Mouse (Mus musculus) embryonic fibroblast, embryonic 13.5 days (primary cell): Measurements from ENCODE around the gene Zmynd19. TPM values are rescaled to one million over a fixed set of nuclear protein-coding genes. Genes with fewer than 3 reads are reported as not detected.

Source experiments
- H3K27ac ChIP-seq: 2 replicates; pipeline ENCODE4 v1.5.1; 2012; ENCODE audit warnings: low read length, control low read depth, inconsistent platforms; ENCODE audit not compliant: insufficient read depth
- H3K4me1 ChIP-seq: 2 replicates; pipeline ENCODE4 v1.6.1; 2011; ENCODE audit warnings: low read length; ENCODE audit not compliant: control insufficient read depth, insufficient read depth
- H3K4me3 ChIP-seq: 2 replicates; pipeline ENCODE4 v1.5.1; 2011; ENCODE audit warnings: mild to moderate bottlenecking, control low read depth, low read length; ENCODE audit not compliant: insufficient read depth
- CTCF ChIP-seq: IDR thresholded peaks from 2 replicates; pipeline ENCODE4 v1.5.1; 2011; ENCODE audit warnings: mild to moderate bottlenecking, control low read depth, low read length, moderate library complexity, borderline replicate concordance; ENCODE audit not compliant: insufficient read depth
- POLR2A ChIP-seq: IDR thresholded peaks from 2 replicates; pipeline ENCODE4 v1.6.1; 2011; ENCODE audit warnings: low read depth, mild to moderate bottlenecking, control low read depth, low read length, moderate library complexity
- polyA plus RNA-seq: library from polyadenylated mRNA; stranded (reverse); fragments of >200 nt; gene quantifications from 2 replicates; pipeline ENCODE4 v1.2.4, GENCODE M21; 2011; ENCODE audit warnings: low read depth; ENCODE audit not compliant: missing spikeins, insufficient read length

Zmynd19 gene
- polyA plus RNA-seq: 24.7 and 28.7 TPM in 2 replicates

DNA sequence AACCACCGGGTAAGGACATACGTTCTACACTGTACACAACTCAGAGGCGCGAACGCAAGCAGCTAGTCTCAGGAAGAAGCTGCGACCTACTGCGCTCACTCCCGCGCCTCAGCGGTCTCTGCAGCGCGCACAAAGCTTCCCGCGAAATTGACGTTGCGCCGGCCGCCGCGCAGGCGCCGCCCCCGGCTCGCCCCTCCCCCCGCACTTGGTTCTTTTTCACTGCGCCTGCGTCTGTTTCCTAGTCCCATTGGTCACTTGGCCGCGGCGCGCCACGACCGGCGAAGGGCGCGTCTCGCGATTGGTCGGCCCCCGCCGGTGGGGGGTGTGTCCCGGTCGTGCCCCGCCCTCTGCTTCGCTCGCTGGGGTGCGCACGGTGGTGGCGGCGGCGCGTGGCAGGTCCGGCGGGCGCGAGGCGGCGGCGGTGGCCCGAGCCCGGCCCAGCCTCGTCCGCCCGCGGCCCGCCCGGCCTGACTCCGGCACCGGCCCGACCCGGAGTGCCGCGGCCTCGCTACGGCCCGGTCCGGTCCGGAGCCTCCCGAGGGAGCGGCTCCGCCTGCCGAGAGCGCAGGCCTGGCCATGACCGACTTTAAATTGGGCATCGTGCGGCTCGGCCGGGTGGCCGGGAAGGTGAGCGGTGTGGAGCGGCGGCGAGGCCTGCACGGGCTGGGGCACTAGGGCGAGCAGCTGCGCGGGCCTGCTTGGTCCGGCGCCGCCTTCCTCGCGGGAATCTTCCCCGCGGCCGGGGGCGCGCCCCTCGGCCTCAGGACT lies at the start of gene Zmynd19:
Gene Zmynd19 (plus strand): TSS at position 372 of the 768 bp plus-strand sequence.
- peak; percentile 63 for TF ChIP-seq POLR2A
- TF ChIP-seq CTCF: no peak

DNA sequence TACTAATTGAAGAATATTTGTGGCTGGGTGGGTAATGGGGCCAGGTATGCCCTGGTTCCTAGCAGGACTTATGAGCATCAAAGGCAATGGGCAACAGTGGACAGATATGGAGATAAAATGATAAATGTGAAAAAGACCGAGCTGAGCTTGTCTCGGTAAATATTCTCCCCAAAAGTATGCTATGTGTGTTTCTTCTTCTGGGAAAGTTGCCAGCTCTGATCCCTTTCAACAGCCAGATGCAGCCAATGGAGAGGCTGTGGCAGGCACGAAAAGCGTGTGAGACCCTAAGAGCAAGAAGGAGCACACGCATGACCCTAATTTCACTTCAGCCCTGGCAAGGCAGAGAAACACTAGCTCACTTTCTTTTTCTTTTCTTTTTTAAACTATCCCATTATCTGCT lies 48.5 kb upstream of the Zmynd19 start:
- Histone ChIP-seq H3K4me3 (no peak overlapping the region), H3K4me1 (peaks cover 31% of the 10 kb centered on the region), H3K27ac (peak overlapping the region; percentile 94)
- TF ChIP-seq POLR2A: no peak
- no peak for TF ChIP-seq CTCF

More for the DNA sequence above, at the start of gene Zmynd19:
- Histone ChIP-seq H3K4me1 (no peaks in the 10 kb centered on the region), H3K4me3 (peak within 1 kb of the TSS; percentile 85), H3K27ac (no peak within 1 kb of the TSS)

GRCm38 (mm10) chr2:24902999-24903398 lies 46.6 kb upstream of the Zmynd19 start:
- Histone ChIP-seq H3K4me1 (peaks cover 27% of the 10 kb centered on the region), H3K4me3 (no peak overlapping the region), H3K27ac (peak overlapping the region; percentile 58; the same call in 1 of the 2 replicates)
- TF ChIP-seq CTCF (no peak), POLR2A (no peak)

DNA sequence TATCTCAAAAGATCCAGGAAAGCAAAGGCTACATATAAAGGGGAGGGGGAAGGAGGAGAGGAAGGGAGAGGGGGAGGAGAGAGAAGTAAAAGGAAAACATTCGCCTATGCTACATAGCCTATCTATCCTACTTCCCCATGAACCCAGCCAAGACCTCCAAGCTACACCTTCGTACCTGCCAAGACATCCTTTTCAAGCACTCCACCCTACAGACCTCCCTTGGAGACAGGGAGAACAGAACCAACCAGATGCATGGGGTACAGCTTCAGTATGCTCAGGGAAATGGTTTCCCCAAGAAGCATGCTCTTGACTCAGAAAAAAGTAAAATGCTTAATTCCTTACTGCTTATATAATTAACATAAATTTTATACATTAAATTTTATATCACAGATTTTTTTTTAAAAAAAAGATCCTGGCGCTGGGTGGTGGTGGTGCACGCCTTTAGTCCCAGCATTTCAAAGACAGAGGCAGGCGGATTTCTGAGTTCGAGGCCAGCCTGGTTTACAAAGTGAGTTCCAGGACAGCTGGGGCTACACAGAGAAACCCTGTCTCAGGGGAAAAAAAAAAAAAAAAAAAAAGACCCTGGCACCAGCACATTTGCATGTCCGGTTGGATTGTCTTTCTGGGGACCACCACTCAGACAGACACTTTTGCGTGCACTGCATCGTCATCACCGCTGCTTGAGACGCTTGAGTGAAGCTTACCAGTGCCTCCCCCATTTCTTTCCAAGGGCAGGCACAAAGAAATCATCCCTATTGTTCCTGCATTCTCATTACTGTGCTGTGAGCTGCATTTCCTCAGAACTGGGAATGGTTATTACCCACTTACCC lies 44.6 kb upstream of the Zmynd19 start:
- TF ChIP-seq POLR2A (no peak), CTCF (no peak)
- Histone ChIP-seq H3K27ac (peak overlapping the region; percentile 92), H3K4me3 (no peak overlapping the region), H3K4me1 (peaks cover 22% of the 10 kb centered on the region)

GRCm38 (mm10) chr2:24905653-24906155 lies 43.9 kb upstream of the Zmynd19 start:
- Histone ChIP-seq H3K4me1 (peaks cover 17% of the 10 kb centered on the region), H3K4me3 (no peak overlapping the region), H3K27ac (peak overlapping the region; percentile 92)
- TF ChIP-seq CTCF (no peak), POLR2A (no peak)

DNA sequence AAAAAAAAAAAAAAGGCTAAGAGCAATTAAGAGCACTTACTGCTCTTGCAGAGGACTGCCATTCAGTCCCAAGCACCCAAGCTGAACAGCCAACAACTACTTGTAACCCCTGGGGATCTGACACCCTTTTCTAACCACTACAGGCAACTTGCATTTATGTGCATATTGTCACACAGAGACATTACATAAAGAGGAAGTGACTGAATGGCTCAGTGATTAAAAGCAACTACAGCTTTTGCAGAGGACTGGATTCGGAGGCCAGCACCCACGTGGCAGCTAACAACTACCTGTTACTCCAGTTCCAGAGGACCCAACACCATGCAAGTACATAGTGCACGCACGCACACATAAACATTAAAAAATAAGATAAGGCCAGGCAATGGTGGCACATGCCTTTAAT lies 39.1 kb upstream of the Zmynd19 start:
- Histone ChIP-seq H3K4me3 (no peak overlapping the region), H3K4me1 (peaks cover 6% of the 10 kb centered on the region; the same call in 1 of the 2 replicates), H3K27ac (no peak overlapping the region)
- TF ChIP-seq POLR2A: no peak
- TF ChIP-seq CTCF: no peak

DNA sequence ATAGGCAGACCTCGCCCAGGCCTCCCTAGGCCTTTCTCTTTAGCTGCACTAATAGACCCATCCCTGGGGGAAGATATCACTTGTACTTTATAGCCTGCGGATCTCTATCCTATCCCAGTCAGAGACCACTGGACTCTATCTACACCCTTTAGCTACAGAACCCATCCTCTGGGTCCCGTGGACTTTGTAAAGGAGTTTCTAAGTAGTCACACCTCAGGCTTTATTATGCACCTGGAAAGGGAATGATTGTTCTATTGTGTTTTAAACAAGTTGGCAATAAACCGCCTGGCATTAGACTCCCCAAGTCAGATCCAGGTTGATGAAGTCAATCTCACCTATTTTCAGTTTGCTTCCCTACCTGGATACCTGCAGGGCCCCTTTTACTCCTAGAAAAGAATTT lies 37.4 kb upstream of the Zmynd19 start:
- Histone ChIP-seq H3K4me3 (no peak overlapping the region), H3K4me1 (no peaks in the 10 kb centered on the region), H3K27ac (no peak overlapping the region)
- TF ChIP-seq POLR2A (no peak), CTCF (no peak)

GRCm38 (mm10) chr2:24912589-24912988 lies 37.0 kb upstream of the Zmynd19 start:
- Histone ChIP-seq H3K27ac (no peak overlapping the region), H3K4me1 (no peaks in the 10 kb centered on the region), H3K4me3 (no peak overlapping the region)
- TF ChIP-seq POLR2A (no peak), CTCF (no peak)

- Histone ChIP-seq H3K27ac (no peak overlapping the region), H3K4me3 (no peak overlapping the region), H3K4me1 (no peaks in the 10 kb centered on the region)
- no peak for TF ChIP-seq POLR2A
- TF ChIP-seq CTCF: no peak
These were observed 34.8 kb upstream of the Zmynd19 start for GRCm38 (mm10) chr2:24914762-24915161.
